Mouse (Mus musculus) embryo, embryonic 10.5 days (tissue): ENCODE data around the gene Ppm1h.

ENCODE experiments used
- DNase-seq: peaks from one replicate; pipeline ENCODE4 v3.0.0-alpha.2; 2015; ENCODE audit warnings: low spot score

Ppm1h gene

GRCm38 (mm10) chr10:122678541-122679436, at the start of gene Ppm1h:
Gene Ppm1h, plus strand, starts transcription at chr10:122678762.
- DNase-seq: peak; percentile 78

- DNase-seq: no peak
Observed at GRCm38 (mm10) chr10:122629003-122629402, 49.6 kb upstream of the Ppm1h start.

GRCm38 (mm10) chr10:122639879-122640278, 38.7 kb upstream of the Ppm1h start:
- DNase-seq: no peak

GRCm38 (mm10) chr10:122641263-122641795, 37.2 kb upstream of the Ppm1h start:
- no peak for DNase-seq

- DNase-seq: no peak
Observed at GRCm38 (mm10) chr10:122642125-122642524, 36.4 kb upstream of the Ppm1h start.

GRCm38 (mm10) chr10:122651932-122652331, 26.6 kb upstream of the Ppm1h start:
- no peak for DNase-seq

GRCm38 (mm10) chr10:122652578-122652977, 26.0 kb upstream of the Ppm1h start:
- no peak for DNase-seq

- no peak for DNase-seq
Observed at GRCm38 (mm10) chr10:122665652-122666051, 12.9 kb upstream of the Ppm1h start.

GRCm38 (mm10) chr10:122671253-122671652, 7.3 kb upstream of the Ppm1h start:
- DNase-seq: peak; percentile 46

GRCm38 (mm10) chr10:122672044-122672443, 6.5 kb upstream of the Ppm1h start:
- DNase-seq: no peak

GRCm38 (mm10) chr10:122679437-122680045, 979 bp downstream of the Ppm1h start:
- peak; percentile 49 for DNase-seq

GRCm38 (mm10) chr10:122680387-122681084, 2.0 kb downstream of the Ppm1h start:
- peak; percentile 43 for DNase-seq

GRCm38 (mm10) chr10:122681085-122681408, 2.5 kb downstream of the Ppm1h start:
- no peak for DNase-seq

- DNase-seq: no peak
Observed at GRCm38 (mm10) chr10:122683819-122684330, 5.3 kb downstream of the Ppm1h start.

- no peak for DNase-seq
Observed at GRCm38 (mm10) chr10:122685297-122685696, 6.7 kb downstream of the Ppm1h start.

- no peak for DNase-seq
Observed at GRCm38 (mm10) chr10:122685836-122686531, 7.4 kb downstream of the Ppm1h start.

- DNase-seq: no peak
Observed at GRCm38 (mm10) chr10:122690698-122691097, 12.1 kb downstream of the Ppm1h start.

- no peak for DNase-seq
Observed at GRCm38 (mm10) chr10:122693158-122693777, 14.7 kb downstream of the Ppm1h start.

GRCm38 (mm10) chr10:122693911-122694618, 15.5 kb downstream of the Ppm1h start:
- DNase-seq: no peak

GRCm38 (mm10) chr10:122696335-122696734, 17.8 kb downstream of the Ppm1h start:
- no peak for DNase-seq

GRCm38 (mm10) chr10:122698347-122698746, 19.8 kb downstream of the Ppm1h start:
- DNase-seq: no peak
